Mouse (Mus musculus): ENCODE data around the gene Rasal1.

Gene Rasal1

DNA sequence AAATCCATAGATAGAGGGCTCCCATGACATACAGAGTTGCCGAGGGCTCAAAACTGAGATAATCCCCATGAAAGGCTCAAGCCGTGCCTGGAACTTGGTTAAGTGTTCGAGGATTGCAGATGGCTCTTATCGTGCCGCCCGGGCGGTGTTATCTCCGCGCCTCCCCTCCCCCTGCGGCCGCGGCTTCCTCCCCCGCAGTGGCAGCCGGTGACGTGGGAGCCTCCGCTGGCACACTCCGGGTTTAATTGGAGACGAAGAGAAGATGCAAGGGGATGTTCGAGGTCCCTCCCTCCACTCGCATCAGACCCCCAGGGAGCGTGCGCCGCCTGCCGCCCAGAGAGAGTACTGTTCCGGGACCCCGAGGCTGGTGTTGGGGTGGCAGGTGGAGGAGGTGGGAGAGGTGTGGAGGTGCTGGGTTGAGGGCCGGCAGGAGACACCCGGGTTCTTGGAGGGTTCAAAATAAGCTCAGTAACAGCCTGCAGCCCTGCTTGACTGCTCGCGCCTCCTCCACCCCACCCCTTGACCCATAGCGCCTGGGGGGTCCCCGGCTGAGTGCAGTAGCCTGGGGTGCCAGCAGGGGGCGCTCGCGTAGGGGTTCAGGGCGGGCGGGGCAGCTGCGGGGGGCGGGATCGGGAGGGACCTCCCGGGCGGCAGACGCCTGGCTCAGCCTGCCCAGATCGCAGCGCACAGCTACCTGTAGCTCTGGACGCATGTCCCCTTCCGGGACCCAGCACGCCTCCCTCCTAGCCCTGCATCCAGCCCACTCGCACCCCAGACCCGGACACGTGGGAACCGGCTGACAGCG, at the start of gene Rasal1:
Rasal1 (plus strand) TSS at position 244 of the 805 bp plus-strand sequence.
- DNase-seq (ENCODE audit: low read depth) = no peak

DNA sequence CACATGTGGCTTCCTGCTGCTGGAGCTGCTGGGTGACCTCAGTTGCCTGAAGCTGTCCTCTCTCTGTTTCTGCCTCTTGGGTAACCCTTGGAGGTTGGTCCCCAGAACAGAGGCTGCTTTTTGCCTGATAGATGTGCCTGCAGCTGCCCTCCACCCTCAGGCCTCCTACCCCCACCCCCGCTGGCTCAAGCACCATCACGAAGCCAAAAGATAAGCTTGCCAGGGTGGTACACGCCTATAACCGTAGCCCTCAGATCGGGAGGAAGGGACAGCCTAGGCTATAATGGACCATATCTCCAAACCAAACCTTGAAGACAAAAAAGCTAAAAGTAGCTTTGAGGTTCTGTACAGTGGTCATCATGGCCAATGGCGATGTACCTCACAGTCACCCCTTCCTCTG, 49.0 kb upstream of the Rasal1 start:
- no peak for DNase-seq (ENCODE audit: low read depth)

DNA sequence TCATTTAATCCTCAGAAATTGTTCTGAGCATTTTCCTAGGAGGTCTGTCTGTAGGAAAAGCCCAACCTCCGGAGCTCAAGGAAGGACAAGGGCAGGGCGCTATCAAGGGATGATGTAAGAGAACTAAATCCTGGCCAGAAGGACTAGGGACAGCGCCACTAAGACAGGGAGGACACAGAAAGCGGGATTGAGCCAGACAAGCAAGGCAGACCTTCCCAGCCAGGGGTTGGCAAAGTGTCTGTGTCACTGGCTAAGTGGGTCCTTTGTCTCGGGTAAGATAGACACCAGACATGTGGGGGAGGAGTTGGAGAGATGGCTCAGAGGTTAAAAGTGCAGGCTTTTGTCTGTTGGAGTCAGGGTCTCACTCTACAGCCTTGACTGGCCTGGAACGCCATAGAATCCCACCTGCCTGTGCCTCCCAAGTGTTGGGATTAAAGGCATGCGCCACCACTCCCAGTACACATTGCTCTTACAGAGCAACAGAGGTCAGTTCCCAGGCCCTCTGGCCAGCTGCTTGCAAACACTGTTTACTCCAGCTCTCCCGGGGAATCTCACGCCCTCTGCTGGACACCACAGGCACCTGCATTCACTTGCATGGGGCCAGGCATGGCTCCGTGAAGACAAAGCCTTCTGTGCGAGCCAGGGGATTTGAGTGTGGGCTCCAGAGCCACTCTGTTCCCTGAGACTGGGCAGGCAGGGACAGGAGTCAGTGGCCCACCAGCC, 47.5 kb upstream of the Rasal1 start:
- no peak for DNase-seq (ENCODE audit: low read depth)

DNA sequence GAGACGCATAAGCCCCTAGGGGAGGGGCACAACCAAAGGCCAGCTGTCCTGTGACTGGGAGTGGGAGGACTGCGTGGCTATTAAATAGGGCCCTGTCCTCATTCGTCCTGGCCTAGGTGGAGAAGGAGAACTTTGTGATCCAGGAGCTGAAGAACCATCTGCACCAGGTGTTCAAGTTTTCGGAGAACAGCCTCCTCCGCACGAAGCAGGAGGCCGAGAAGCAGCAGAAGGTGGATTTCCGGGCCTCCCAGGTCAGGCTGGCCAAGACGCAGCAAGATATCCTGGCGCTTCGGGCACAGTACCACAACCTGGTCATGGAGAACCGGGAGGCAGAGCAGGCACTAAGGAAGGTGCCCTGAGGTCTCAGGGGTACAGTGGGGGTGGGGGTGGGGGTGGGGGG, 46.4 kb upstream of the Rasal1 start:
- DNase-seq (ENCODE audit: low read depth) = no peak

DNA sequence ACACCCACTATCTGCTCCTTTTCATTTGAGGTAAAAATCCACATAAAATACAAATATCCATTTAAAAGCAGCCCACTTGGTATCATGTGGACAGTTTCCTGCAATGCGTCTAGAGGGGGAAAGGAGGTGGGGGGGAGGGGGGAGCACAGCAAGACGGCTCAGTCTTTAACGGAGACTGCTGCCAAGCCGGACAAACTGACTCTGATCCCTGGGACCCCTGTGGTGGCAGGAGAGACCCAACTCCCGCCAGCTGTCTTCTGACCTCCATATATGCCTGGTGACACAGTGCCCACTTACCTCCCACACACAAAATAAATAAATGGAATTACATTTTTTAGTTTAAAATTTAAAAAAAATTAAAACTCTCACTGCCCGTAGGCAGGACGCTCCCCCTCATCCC, 45.1 kb upstream of the Rasal1 start:
- no peak for DNase-seq (ENCODE audit: low read depth)

DNA sequence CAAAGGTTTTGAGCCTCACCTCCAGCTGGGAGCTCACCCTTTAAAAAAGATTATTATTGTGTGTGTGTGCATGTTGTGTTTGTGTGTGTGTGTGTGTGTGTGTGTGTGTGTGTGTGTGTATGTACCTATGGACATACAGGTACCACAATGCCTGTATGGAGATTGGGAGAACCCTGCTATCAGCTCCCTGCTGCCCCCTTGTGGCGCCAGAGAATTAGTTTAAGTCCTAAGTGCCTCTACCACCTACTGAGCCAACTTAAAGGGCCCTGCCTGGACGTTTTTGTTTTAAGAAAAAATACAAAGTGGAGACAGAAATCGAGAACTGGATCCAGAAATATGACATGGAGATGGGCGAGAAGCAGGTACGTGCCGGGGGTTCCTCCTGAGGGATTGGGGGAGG, 43.8 kb upstream of the Rasal1 start:
- DNase-seq (ENCODE audit: low read depth) = no peak

DNA sequence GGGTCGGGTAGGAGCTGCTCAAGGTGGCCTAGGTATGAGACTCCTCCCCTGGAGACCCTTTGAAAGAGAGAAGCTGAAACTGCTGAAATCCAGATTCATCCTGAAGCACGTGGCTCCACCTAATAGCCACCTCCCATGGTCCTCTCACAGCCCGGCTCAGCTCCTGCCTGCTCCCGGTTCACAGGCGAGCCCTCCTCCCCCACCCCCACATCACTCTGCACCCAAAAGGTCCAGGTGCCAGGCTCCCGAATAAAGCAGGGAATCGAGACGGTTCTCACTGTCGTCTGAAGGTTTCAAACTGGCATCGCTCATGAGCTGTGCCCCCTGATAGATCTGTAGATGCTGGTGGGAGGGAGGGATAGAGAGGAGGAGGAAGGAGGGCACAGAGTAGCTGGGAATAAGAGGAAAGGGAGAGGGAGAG, 43.4 kb upstream of the Rasal1 start:
- DNase-seq (ENCODE audit: low read depth) = no peak

DNA sequence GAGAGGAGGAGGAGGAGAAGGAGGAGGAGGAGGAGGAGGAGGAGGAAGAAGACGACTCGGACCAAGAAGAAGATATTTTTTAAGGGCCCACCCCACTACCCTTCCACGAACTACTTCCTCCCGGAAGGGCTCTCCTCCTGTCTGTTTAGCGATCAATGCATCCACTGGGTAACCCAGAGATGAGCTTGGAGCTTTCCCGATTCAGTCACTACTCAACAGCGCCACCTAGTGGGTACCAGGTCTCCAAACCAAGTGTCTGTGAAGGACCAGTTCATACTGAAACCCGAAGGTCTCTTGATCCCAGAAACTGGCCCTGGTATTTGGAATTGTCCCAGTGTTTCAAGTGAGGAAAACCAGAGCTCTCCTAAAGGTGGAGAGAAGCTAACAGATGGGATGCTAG, 42.9 kb upstream of the Rasal1 start:
- DNase-seq (ENCODE audit: low read depth) = peak; percentile 76

DNA sequence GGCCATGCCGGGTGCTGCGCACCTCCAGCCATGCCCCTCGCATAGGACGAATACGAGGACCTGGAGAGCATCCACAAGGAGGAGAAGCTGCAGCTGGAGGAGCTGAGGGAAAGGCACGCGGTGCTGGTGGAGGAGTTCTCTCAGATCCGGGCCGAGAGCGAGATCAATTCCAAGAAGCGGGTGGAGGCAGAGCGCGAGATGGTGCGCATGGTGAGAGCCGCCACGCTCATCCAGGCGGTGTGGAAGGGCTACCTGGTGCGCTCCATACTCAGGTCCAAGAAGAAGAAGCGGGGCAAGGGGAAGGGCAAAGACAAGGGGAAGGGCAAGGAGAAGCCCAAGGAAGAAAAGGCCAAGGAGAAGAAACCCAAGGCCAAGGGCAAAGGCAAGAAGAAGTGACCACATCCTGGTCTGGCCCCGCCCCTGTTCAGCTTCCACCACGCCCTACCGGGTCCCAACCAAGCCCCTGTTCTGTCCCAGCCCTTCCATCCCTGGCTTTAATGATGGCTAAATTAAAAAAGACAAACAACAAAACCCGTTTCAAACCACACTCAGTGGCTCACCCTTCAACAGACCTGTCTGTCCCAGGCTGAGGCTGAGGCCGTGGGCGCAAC, 41.9 kb upstream of the Rasal1 start:
- no peak for DNase-seq (ENCODE audit: low read depth)

DNA sequence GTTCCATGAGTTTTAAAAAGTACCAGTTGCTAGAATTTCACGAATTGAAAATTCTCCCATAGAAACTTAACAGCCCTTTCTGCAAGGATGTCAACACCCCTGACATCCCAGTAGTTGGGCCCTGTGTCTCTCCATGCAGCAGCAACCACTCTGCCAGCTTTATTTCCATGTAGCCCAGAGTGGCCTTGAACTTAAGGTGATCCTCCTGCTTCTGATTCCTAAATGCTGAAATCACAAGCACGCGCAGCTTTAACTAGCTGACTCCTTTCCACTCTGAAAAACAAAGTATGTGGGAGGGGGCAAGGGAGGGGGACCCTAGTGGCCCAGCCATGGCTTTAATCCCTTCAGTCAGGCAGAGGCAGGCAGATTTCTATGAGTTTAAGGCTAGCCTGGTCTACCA, 41.3 kb upstream of the Rasal1 start:
- no peak for DNase-seq (ENCODE audit: low read depth)

DNA sequence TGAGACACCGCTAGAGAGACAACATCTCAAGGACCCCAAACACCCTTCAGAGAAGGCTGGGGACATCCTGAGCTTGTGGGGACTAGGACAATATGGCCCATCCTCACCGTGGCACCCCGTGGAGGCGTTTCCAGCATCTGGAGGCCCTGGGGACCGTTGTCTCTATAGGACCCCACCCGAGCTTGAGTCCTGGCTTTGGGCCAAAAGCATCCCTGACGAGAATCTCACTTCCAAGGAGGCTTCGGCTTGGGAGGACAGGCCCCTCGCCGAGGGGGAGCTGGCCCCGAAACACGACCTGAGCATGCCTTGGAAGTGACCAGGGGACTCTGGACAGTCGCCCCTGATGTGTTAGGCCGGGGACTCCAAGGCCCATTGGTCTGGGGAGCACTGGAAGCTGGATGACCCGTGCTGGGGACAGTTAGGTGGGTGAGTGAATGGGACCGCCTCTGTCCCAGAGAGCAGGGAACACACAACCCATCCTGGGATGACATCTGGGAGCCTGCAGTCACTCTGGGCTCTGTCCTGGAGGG, 39.3 kb upstream of the Rasal1 start:
- no peak for DNase-seq (ENCODE audit: low read depth)

DNA sequence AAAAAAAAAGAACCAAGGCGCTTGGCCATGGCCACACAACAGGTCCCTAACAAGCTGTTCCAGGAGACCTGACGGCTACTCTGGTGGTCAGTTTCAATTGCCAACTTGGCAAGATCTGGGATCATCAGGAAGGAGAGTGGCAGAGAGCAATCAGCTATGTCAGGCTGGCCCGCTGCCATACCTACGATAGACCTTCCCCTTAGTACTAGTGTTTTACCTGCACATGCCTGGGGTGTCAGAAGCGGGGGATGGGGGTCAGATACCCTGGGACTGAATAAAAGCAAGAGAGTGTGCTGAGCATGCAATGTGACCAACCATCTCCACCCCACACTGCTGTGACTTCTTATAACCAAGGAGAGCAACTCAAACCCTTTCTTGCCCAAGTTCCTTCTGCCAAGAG, 37.7 kb upstream of the Rasal1 start:
- DNase-seq (ENCODE audit: low read depth) = no peak

DNA sequence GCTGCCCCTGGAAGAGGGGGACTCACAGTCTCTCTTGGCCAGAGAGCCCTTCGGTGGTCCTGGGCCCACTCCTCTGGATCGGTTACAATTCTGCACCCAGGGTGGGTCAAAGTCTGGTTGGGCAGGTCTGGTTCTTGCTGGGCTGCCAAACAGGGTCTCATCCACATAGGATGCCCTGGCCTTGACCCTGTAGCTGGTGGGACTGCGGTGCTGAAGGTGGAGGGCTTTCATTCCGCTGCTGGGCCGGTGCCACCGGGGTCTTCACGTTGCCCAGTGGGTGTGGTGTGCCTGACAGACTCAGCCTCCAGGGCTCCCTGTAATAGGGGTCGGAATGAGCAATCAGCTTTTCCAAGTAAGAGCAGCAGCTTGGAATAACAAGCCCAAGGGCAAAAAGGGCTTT, 37.2 kb upstream of the Rasal1 start:
- no peak for DNase-seq (ENCODE audit: low read depth)

DNA sequence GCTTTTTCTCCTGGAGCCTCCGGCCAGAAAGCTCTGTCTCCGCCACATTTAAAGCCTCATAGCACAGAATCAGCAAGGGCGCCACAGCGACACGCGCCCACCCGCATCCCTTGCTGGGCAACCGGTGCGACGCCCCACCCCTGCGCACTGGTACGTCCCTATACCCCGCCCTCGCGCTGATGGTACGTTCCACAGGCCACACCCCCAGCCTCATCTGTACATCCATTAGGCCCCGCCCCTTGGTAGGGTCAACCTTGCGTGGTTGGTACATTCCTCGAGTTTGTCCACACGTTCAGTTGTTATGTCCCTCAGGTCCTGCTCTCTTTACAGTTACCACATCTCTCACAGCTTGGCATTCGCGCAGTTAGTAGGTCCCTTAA, 36.2 kb upstream of the Rasal1 start, which contains the start of the genes Rita1 and Ddx54:
Rita1 (minus strand) TSS at position 148 of the 380 bp plus-strand sequence.
Ddx54 (plus strand) TSS at position 298 of the 380 bp plus-strand sequence.
- DNase-seq (ENCODE audit: low read depth) = no peak

DNA sequence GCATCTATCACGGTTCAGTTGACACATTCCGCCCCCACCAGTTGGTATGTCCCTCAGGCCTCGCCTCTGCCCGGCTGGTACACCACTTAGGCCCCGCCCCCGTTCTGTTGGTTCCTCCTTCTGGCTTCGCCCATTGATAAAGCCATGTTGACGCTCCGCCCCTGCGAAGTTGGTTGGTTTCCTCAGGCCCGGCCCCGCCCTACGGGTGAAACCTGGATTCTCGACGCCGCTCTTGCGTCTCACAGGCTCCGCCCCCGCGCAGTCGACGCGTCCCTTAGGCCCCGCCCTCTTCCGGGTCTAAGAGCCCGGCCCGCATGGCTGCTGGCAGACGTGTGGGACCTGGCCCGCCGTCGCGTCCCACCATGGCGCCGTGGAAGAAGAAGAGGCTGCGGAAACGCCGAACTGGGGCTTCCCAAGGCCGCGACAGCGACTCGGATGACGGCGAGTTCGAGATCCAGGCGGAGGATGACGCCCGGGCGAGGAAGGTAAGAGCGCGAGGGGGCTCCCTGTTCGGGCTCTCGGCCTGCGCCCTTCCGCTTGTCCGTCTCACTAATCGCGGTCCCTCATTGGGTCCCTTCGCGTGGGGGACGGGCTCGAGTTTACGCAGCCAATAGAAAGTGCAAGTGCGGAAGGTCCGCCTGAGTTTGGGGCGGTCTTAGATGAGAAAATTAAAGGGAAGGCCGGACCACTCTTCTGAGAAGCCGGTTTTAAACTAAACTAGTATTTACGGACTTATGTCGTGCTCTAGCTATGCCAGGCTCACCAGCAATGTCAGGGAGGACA, 35.6 kb upstream of the Rasal1 start:
- DNase-seq (ENCODE audit: low read depth) = peak; percentile 99

DNA sequence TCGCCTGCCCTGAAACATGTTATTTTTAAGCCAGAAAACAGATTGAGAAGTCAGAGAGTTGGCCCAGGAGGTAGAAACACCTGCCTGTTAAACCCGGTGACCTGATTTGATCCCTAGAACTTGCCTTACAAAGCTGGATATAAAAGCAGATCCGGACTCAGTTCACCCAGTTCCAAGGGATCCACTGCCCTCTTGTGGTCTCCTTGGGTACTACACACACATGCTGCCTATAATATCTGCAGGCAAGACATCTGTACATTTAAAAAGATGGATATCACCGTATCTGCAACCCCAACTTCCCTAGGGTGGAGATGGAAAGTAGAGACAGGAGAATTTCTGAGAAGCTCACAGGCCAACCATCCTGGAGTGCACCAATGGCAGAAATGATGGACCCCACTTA, 32.7 kb upstream of the Rasal1 start:
- no peak for DNase-seq (ENCODE audit: low read depth)

DNA sequence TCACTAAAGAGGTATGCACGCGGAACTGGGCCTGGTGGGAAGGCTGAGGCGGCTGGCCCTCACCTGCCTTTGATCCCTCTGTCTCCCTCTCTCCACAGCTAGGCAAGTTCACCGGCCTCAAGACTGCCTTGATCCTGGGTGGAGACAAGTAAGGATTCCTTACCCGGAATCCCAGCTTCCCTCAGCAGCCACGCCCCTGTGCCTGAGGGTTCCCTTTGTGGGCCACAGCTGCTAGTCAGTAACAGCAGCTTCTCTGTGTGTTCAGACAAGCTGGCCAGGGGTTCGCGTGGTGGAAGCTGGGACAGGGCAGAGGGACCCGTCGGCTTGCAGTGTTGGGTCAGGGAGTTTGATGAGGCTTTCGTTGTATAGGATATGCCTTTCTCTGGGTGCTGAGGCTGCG, 29.8 kb upstream of the Rasal1 start:
- no peak for DNase-seq (ENCODE audit: low read depth)

DNA sequence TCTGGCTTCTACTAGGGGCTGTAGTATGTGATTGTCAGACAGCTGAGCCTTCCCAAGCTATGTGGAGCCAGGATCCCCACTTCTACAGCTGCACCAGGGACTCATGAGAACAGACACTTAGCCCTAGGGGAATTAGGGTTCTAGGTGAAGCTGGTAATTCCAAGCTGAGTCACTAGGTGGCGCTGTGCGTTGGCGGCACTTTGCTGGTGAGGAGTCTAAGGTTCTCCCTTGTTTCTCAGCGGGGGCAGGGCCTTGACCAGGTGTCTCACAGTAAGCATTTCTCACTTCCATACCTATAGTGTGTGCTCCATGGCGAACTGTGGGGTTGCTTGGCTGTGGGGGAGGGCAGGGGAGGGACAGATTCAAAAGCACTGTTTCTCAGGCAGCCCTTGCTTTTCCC, 29.4 kb upstream of the Rasal1 start:
- DNase-seq (ENCODE audit: low read depth) = no peak

DNA sequence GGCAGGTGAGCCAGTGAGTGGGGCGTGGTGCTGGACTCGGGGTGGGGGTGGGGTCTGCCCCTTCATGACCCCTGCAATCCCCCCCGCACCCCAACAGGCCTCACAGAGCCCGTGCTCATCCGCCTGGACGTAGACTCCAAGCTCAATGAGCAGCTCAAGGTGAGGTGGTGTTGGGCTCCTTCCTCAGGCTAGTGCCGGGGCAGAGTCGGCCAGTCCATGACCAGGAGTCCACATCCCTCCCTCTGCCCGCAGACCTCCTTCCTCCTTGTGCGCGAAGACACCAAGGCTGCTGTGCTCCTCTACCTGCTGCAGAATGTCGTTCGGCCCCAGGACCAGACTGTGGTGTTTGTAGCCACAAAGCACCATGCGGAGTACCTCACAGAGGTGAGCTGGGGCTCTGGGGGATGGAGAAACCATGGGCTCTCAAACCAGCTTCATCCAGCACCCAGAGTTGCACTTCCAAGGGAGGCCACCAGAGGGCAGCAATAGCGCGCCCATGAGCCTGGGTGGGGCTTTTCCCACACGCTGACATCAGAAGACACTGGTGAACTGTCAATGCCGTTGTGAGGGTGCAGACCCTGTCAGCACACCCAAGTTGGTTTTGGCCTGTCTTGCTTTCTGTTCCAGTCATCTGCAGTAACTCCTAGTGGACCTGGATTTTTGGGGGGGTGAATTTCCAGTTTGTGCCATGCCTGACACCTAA, 28.1 kb upstream of the Rasal1 start:
- no peak for DNase-seq (ENCODE audit: low read depth)

DNA sequence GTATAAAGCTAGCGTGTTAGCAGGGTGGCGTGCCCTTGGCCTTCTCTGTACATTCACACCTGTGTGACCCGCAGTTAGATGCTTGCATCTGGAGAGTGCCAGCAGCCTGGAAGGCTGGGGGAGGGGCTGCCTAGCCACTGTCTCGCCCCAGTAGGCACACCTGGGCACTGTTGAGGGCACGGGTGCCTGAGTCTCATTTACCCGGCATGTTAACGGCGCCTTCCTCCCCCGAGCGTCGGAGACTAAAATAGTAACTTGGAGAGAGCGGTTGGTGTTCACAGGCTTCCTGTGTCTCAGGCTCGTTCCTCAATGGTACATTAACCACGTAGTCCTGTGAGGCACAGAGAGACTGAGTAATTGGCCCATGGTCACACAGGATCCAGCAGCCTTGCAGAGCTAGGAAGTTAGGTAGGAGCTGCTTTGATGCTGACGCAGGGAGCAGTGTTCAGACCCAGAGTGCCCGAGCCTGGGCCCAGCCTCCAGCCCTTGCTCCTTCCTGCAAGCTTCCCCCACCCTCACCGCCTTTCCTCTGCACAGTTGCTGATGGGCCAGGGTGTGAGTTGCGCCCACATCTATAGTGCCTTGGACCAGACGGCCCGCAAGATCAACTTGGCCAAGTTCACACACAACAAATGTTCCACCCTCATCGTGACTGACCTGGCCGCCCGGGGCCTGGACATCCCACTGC, 27.4 kb upstream of the Rasal1 start:
- no peak for DNase-seq (ENCODE audit: low read depth)

DNA sequence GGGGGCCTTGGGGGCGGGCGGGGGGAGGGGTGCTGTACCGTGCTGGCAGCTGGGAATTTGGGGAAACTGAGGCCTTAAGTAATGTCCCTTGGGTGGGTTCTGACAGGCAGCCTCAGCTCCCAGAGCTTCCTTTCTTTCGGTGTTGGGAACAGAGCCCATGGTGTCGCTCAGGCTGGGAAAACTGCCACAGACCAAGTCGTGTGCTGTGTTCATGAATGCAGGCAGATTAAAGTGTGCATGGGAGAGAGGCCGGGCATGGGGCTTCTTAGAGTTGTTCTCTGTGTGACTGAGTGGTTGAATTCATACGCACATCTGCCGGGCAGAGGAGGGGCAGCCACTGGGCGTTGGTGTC, 26.8 kb upstream of the Rasal1 start:
- no peak for DNase-seq (ENCODE audit: low read depth)
